Mouse (Mus musculus) ES-E14 (cell line): ENCODE data around the gene Bcl11b. TPM values are rescaled to one million over a fixed set of nuclear protein-coding genes. Genes with fewer than 3 reads are reported as not detected.
A peak's percentile ranks its signal among the peaks of the same experiment; 100 is the strongest.

Source experiments
- DNase-seq: peaks from one replicate; pipeline ENCODE4 v3.0.0-alpha.2; 2013; ENCODE audit warnings: low read depth, low spot score
- H3K27ac ChIP-seq: 2 replicates; pipeline ENCODE4 v1.5.1; 2012; ENCODE audit warnings: low read depth, mild to moderate bottlenecking, low read length, moderate library complexity, mixed read lengths; ENCODE audit not compliant: poor library complexity, insufficient read depth, severe bottlenecking
- H3K36me3 ChIP-seq: 2 replicates; pipeline ENCODE4 v1.6.1; 2012; ENCODE audit warnings: mild to moderate bottlenecking, low read length, moderate library complexity, mixed read lengths; ENCODE audit not compliant: control insufficient read depth, poor library complexity, insufficient read depth, severe bottlenecking
- H3K4me1 ChIP-seq, 2 experiments: fragments of 150-350 bp in 1 of 2; sonication (generic) in 1 of 2; 2 replicates each; pipeline ENCODE4 v1.6.1; 2012; ENCODE audit warnings: low read length in 2 of 2, mild to moderate bottlenecking in 1 of 2, mixed read lengths in 1 of 2; ENCODE audit not compliant: control insufficient read depth in 2 of 2, insufficient read depth in 2 of 2, poor library complexity in 1 of 2
- H3K4me3 ChIP-seq, 2 experiments: fragments of 150-350 bp in 1 of 2; sonication (generic) in 1 of 2; 2 replicates each; pipeline ENCODE4 v1.5.1; 2012; ENCODE audit warnings: low read length in 2 of 2, low read depth in 1 of 2, mild to moderate bottlenecking in 1 of 2, mixed read lengths in 1 of 2; ENCODE audit not compliant: insufficient read depth in 1 of 2, poor library complexity in 1 of 2, severe bottlenecking in 1 of 2
- H3K9ac ChIP-seq: 2 replicates; pipeline ENCODE4 v1.6.1; 2012; ENCODE audit warnings: low read depth, mild to moderate bottlenecking, low read length, mixed read lengths; ENCODE audit not compliant: poor library complexity, insufficient read depth, severe bottlenecking
- H3K9me3 ChIP-seq: fragments of 150-350 bp; sonication (generic); 2 replicates; pipeline ENCODE4 v1.6.1; 2012; ENCODE audit warnings: low read depth, mild to moderate bottlenecking, low read length; ENCODE audit not compliant: control insufficient read depth, insufficient read depth
- CHD2 ChIP-seq: IDR thresholded peaks from 2 replicates; pipeline ENCODE4 v1.6.1; 2014; ENCODE audit warnings: mild to moderate bottlenecking, low read depth, low read length, inconsistent platforms
- HCFC1 ChIP-seq: IDR thresholded peaks from 2 replicates; pipeline ENCODE4 v1.6.1; 2012; ENCODE audit warnings: low read length, inconsistent platforms, borderline replicate concordance; ENCODE audit not compliant: insufficient read depth
- MAFK ChIP-seq: IDR thresholded peaks from 2 replicates; pipeline ENCODE4 v1.6.1; 2014; ENCODE audit warnings: mild to moderate bottlenecking, low read depth, low read length, inconsistent platforms; ENCODE audit not compliant: insufficient read depth
- ZC3H11A ChIP-seq: IDR thresholded peaks from 2 replicates; pipeline ENCODE4 v1.6.1; 2012; ENCODE audit warnings: low read depth, mild to moderate bottlenecking, inconsistent platforms, low read length, borderline replicate concordance
- ZNF384 ChIP-seq: IDR thresholded peaks from 2 replicates; pipeline ENCODE4 v1.6.1; 2012; ENCODE audit warnings: low read depth, low read length, inconsistent platforms
- in situ Hi-C, 2 experiments: fragments of 600-800 bp; cut with MboI; formaldehyde crosslinking; loops; one replicate each; pipeline ENCODE4 v1.15.1; 2025; ENCODE audit warnings: low sequenced_read_pairs in 2 of 2, inconsistent platforms in 1 of 2; ENCODE audit not compliant: unreplicated experiment in 2 of 2
- total RNA-seq: library from RNA; depleted of rRNA; stranded (reverse); fragments of 300-350 nt; gene quantifications from 2 replicates; pipeline ENCODE4 v1.2.3, GENCODE M21; 2012

The Bcl11b gene
- total RNA-seq, 1 experiment = 0.85 TPM

GRCm38 (mm10) chr12:107903949-107904348 is 99.5 kb downstream of the Bcl11b start:
- Histone ChIP-seq H3K36me3 (no peaks in the 10 kb centered on the region), H3K4me3 (peak overlapping the region in 1 of 2 experiments; percentile 38; a peak in 2 of 4 replicates), H3K27ac (no peak overlapping the region), H3K9me3 (no peaks in the 10 kb centered on the region), H3K9ac (no peak overlapping the region; the same call in 1 of the 2 replicates), H3K4me1 (peaks cover 0 to 3% of the 10 kb centered on the region in 2 experiments; a peak in 1 of 4 replicates)
- no peak for DNase-seq
- no peak for TF ChIP-seq ZNF384
- no peak for TF ChIP-seq CHD2
- no peak for TF ChIP-seq MAFK
- TF ChIP-seq ZC3H11A = no peak
- TF ChIP-seq HCFC1 = no peak
- in situ Hi-C loops = no loop called here

GRCm38 (mm10) chr12:107891449-107891848 is 112.0 kb downstream of the Bcl11b start:
- in situ Hi-C loops = no loop called here
- Histone ChIP-seq H3K4me1 (no peaks in the 10 kb centered on the region), H3K36me3 (no peaks in the 10 kb centered on the region), H3K27ac (no peak overlapping the region), H3K9ac (no peak overlapping the region), H3K4me3 (no peak overlapping the region), H3K9me3 (no peaks in the 10 kb centered on the region)
- no peak for TF ChIP-seq ZC3H11A
- no peak for TF ChIP-seq CHD2
- no peak for DNase-seq

- Histone ChIP-seq H3K27ac (no peak overlapping the region), H3K4me3 (no peak overlapping the region), H3K9ac (no peak overlapping the region), H3K4me1 (no peaks in the 10 kb centered on the region), H3K9me3 (no peaks in the 10 kb centered on the region), H3K36me3 (no peaks in the 10 kb centered on the region)
- DNase-seq = no peak
- TF ChIP-seq HCFC1 (no peak), ZNF384 (no peak), MAFK (no peak), ZC3H11A (no peak), CHD2 (no peak)
- in situ Hi-C loops = no loop called here
Observed at GRCm38 (mm10) chr12:107890326-107890725, 113.1 kb downstream of the Bcl11b start.

GRCm38 (mm10) chr12:107889841-107890240 is 113.6 kb downstream of the Bcl11b start:
- Histone ChIP-seq H3K9me3 (no peaks in the 10 kb centered on the region), H3K36me3 (no peaks in the 10 kb centered on the region), H3K4me3 (no peak overlapping the region), H3K27ac (no peak overlapping the region), H3K4me1 (no peaks in the 10 kb centered on the region), H3K9ac (no peak overlapping the region)
- no peak for TF ChIP-seq ZC3H11A
- TF ChIP-seq CHD2 = no peak
- no peak for TF ChIP-seq HCFC1
- TF ChIP-seq ZNF384 = no peak
- TF ChIP-seq MAFK = no peak
- in situ Hi-C loops = no loop called here
- DNase-seq = no peak

GRCm38 (mm10) chr12:107888646-107889045 is 114.8 kb downstream of the Bcl11b start:
- Histone ChIP-seq H3K9ac (no peak overlapping the region), H3K27ac (no peak overlapping the region), H3K36me3 (no peaks in the 10 kb centered on the region), H3K4me1 (peaks cover 5 to 6% of the 10 kb centered on the region in 2 experiments; a peak in 3 of 4 replicates), H3K4me3 (no peak overlapping the region), H3K9me3 (no peaks in the 10 kb centered on the region)
- TF ChIP-seq HCFC1 (no peak), MAFK (no peak), ZC3H11A (no peak), CHD2 (no peak), ZNF384 (no peak)
- no peak for DNase-seq
- in situ Hi-C loops = no loop called here
